ENCODE assay signal across 27 mouse cellular contexts in genomic region chr11:53819511-53819910, GRCm38 (mm10). TPM values are rescaled to one million over a fixed set of nuclear protein-coding genes. Genes with fewer than 3 reads are reported as not detected.
DNase-seq lines count a peak whose midpoint lies in the region; ATAC-seq and TF ChIP-seq lines count a peak whose summit lies in the region.
"Had no signal": no experiment of that assay in that cellular context is flagged by ENCODE, and none has a peak within 500 bp of the region (broad histone marks: within the 10 kb centered on the region; RNA-seq: fewer than 3 reads in every experiment).

No protein-coding gene starts in this region.

- H3K4me1 ChIP-seq in heart, adult 2 months (ENCODE audit: control insufficient read depth, insufficient read depth, low read length): peaks cover 11% of the 10 kb centered on the region
- H3K4me1 ChIP-seq in kidney, embryonic 15.5 days: peaks cover 7% of the 10 kb centered on the region
- H3K4me1 ChIP-seq in brown adipose tissue, adult 24 weeks (ENCODE audit: control insufficient read depth, insufficient read depth, insufficient read length, low read length): peaks cover 41% of the 10 kb centered on the region
- H3K4me1 ChIP-seq: embryonic facial prominence, embryonic 13.5 days; embryonic facial prominence, embryonic 15.5 days; forebrain, embryonic 10.5 days; forebrain, embryonic 12.5 days had no signal

- intact Hi-C loops in heart, adult 2 months (cut with DNase I): no loop called here

- TF ChIP-seq CTCF in heart, adult 2 months (IDR thresholded peaks at IDR 0.05): no peak

- H3K27ac ChIP-seq in heart, adult 2 months: peak overlapping the region; percentile 6; the same call in 1 of the 2 replicates
- H3K27ac ChIP-seq in kidney, embryonic 15.5 days: no peak overlapping the region
- peak overlapping the region; percentile 66; the same call in 1 of the 2 replicates for H3K27ac ChIP-seq in brown adipose tissue, adult 24 weeks (replicated peaks; ENCODE audit: low read depth, low read length)
- H3K27ac ChIP-seq: embryonic facial prominence, embryonic 13.5 days; embryonic facial prominence, embryonic 15.5 days; forebrain, embryonic 10.5 days; forebrain, embryonic 12.5 days had no signal

- no peak for TF ChIP-seq POLR2A in heart, adult 2 months (IDR thresholded peaks at IDR 0.05; ENCODE audit: insufficient read depth, low read depth, low read length)

- H3K4me2 ChIP-seq in kidney, embryonic 15.5 days: no peak overlapping the region
- H3K4me2 ChIP-seq: embryonic facial prominence, embryonic 13.5 days; embryonic facial prominence, embryonic 15.5 days; forebrain, embryonic 12.5 days had no signal

- H3K9me3 ChIP-seq in kidney, embryonic 15.5 days (replicated peaks): no peaks in the 10 kb centered on the region
- H3K9me3 ChIP-seq: embryonic facial prominence, embryonic 13.5 days; embryonic facial prominence, embryonic 15.5 days; forebrain, embryonic 10.5 days; forebrain, embryonic 12.5 days; G1E had no signal

- H3K27me3 ChIP-seq in heart, adult 2 months (ENCODE audit: control insufficient read depth, insufficient read depth, low read length): no peaks in the 10 kb centered on the region
- H3K27me3 ChIP-seq in kidney, embryonic 15.5 days: no peaks in the 10 kb centered on the region
- H3K27me3 ChIP-seq: embryonic facial prominence, embryonic 13.5 days; embryonic facial prominence, embryonic 15.5 days; forebrain, embryonic 12.5 days; Patski had no signal

- no peak overlapping the region for H3K4me3 ChIP-seq in heart, adult 2 months
- H3K4me3 ChIP-seq in kidney, embryonic 15.5 days (replicated peaks): no peak overlapping the region
- H3K4me3 ChIP-seq in brown adipose tissue, adult 24 weeks (ENCODE audit: insufficient read depth, low read depth, low read length): no peak overlapping the region
- H3K4me3 ChIP-seq: embryonic facial prominence, embryonic 13.5 days; embryonic facial prominence, embryonic 15.5 days; erythroblast, embryonic 14.5 days; forebrain, embryonic 10.5 days; forebrain, embryonic 12.5 days had no signal

- H3K36me3 ChIP-seq in heart, adult 2 months (ENCODE audit: control insufficient read depth, insufficient read depth, low read length): no peaks in the 10 kb centered on the region
- H3K36me3 ChIP-seq in kidney, embryonic 15.5 days: no peaks in the 10 kb centered on the region
- H3K36me3 ChIP-seq: embryonic facial prominence, embryonic 13.5 days; embryonic facial prominence, embryonic 15.5 days; forebrain, embryonic 10.5 days; forebrain, embryonic 12.5 days; G1E had no signal

- ATAC-seq in kidney, embryonic 15.5 days (replicated peaks; ENCODE audit: low FRiP score): 0 out of 2 replicates have a peak, but pooled peaks have one; percentile 25
- ATAC-seq: activated CD4-positive, CD25-positive, alpha-beta regulatory T cell, adult 4 months; forebrain, embryonic 14.5 days; forebrain, embryonic 16.5 days; Patski had no signal

- DNase-seq in heart, adult 2 months: no peak
- DNase-seq in heart, adult 8-10 months (ENCODE audit: low spot score): no peak
- no peak for DNase-seq in kidney, postnatal 25 days
- no peak for DNase-seq in frontal cortex, postnatal 36 days (ENCODE audit: low spot score in 2 of 2)
- DNase-seq: adrenal gland, adult 8-10 months; adrenal gland, postnatal 14 days; adrenal gland, postnatal 36 days; cerebellum, adult 11 months; cerebellum, adult 18-20 months; cerebellum, adult 8-10 months; cerebellum, adult 9-11 months; cerebellum, postnatal 14 days; cerebellum, postnatal 36 days; embryo, embryonic 11 days had no signal

- TF ChIP-seq EP300 in heart, adult 2 months (IDR thresholded peaks at IDR 0.05; ENCODE audit: insufficient read depth, low read depth, low read length): no peak

- H3K79me2 ChIP-seq in heart, adult 2 months (replicated peaks; ENCODE audit: control insufficient read depth, insufficient read depth, low read length): no peaks in the 10 kb centered on the region

- 92% methylated on average over 6 of the region's 6 CpGs for WGBS in heart, adult 2 months
- WGBS in kidney, embryonic 15.5 days: 94% methylated on average over 6 of the region's 6 CpGs

- H3K9ac ChIP-seq in heart, adult 2 months (ENCODE audit: low read depth, low read length): no peak overlapping the region
- H3K9ac ChIP-seq in kidney, embryonic 15.5 days: no peak overlapping the region
- H3K9ac ChIP-seq: embryonic facial prominence, embryonic 13.5 days; embryonic facial prominence, embryonic 15.5 days; forebrain, embryonic 12.5 days had no signal

RNA-seq across cellular contexts. Expression of gene Gm12216, which starts 39.5 kb away (rescaled TPM):
- total RNA-seq in heart, adult 2 months (2021): 1 to 10 TPM; 2.6 TPM
- polyA plus RNA-seq in heart, adult 2 months (2012; rRNA removed): 4.4 and 5.5 TPM in 2 replicates
- 1 to 10 TPM; 1.2 to 3.0 (median 2.1) TPM for total RNA-seq in heart, adult 8-10 months (2022)
- polyA plus RNA-seq in kidney, embryonic 15.5 days (2015; fragmentation: Nextera tagmentation; extraction: Ambion mirVana): 1.3 and 1.6 TPM in 2 replicates
- 6.5 and 7.8 TPM in 2 replicates for polyA plus RNA-seq in brown adipose tissue, adult 24 weeks (2012; ENCODE audit: insufficient read depth, insufficient read length, missing spikeins)
- polyA plus RNA-seq: embryonic facial prominence, embryonic 11.5 days; embryonic facial prominence, embryonic 13.5 days; erythroblast, embryonic 14.5 days; forebrain, embryonic 12.5 days; forebrain, embryonic 14.5 days; G1E had no signal

RNA-seq across cellular contexts. Expression of gene Gm17334, which starts 46.5 kb away (rescaled TPM):
- under 1 TPM in 1 of 2 experiments, not detected in 1; 0.47 TPM for total RNA-seq in heart, adult 2 months (2021)
- polyA plus RNA-seq in heart, adult 2 months (2012; rRNA removed): 1.4 and 1.8 TPM in 2 replicates
- under 1 TPM; 0.40 to 0.60 (median 0.45) TPM for total RNA-seq in heart, adult 8-10 months (2022)
- polyA plus RNA-seq in kidney, embryonic 15.5 days (2015; fragmentation: Nextera tagmentation; extraction: Ambion mirVana): 0.23 TPM in 1 of 2 replicates, not detected in the other
- not detected in 2 replicates for polyA plus RNA-seq in brown adipose tissue, adult 24 weeks (2012; ENCODE audit: insufficient read depth, insufficient read length, missing spikeins)
- total RNA-seq: G1E had no signal
- polyA plus RNA-seq: embryonic facial prominence, embryonic 11.5 days; embryonic facial prominence, embryonic 13.5 days; erythroblast, embryonic 14.5 days; forebrain, embryonic 10.5 days; forebrain, embryonic 12.5 days; forebrain, embryonic 14.5 days; G1E had no signal

RNA-seq across cellular contexts. Expression of gene Irf1, which starts 49.7 kb away (rescaled TPM):
- 10 to 100 TPM; 15.2 to 19.7 TPM for total RNA-seq in heart, adult 2 months (2021)
- polyA plus RNA-seq in heart, adult 2 months (2012; rRNA removed): 20.5 and 28.6 TPM in 2 replicates
- 10 to 100 TPM; 15.7 to 20.1 (median 17.2) TPM for total RNA-seq in heart, adult 8-10 months (2022)
- polyA plus RNA-seq in kidney, embryonic 15.5 days (2015; fragmentation: Nextera tagmentation; extraction: Ambion mirVana): 12.6 and 15.3 TPM in 2 replicates
- 12.5 and 27.9 TPM in 2 replicates for polyA plus RNA-seq in brown adipose tissue, adult 24 weeks (2012; ENCODE audit: insufficient read depth, insufficient read length, missing spikeins)
